Mouse (Mus musculus): Measurements from ENCODE around the gene Gm3047.
"Not testable (repeated sequence)": the region's sequence is repeated elsewhere in the genome, so short reads cannot be mapped to it uniquely, and the experiment has no call there.

Gene Gm3047

GRCm38 (mm10) chr14:4555105-4555504 is at the start of gene Gm3047:
Gene Gm3047, plus strand, starts transcription at chr14:4555405.
- DNase-seq (ENCODE audit: low spot score) = not testable (repeated sequence)
